Mouse (Mus musculus): ENCODE results near the gene Cbfb. TPM values are rescaled to one million over a fixed set of nuclear protein-coding genes. Genes with fewer than 3 reads are reported as not detected.

The Cbfb gene
- polyA plus RNA-seq, 1 experiment from 2014 or later = 28.6 TPM

DNA sequence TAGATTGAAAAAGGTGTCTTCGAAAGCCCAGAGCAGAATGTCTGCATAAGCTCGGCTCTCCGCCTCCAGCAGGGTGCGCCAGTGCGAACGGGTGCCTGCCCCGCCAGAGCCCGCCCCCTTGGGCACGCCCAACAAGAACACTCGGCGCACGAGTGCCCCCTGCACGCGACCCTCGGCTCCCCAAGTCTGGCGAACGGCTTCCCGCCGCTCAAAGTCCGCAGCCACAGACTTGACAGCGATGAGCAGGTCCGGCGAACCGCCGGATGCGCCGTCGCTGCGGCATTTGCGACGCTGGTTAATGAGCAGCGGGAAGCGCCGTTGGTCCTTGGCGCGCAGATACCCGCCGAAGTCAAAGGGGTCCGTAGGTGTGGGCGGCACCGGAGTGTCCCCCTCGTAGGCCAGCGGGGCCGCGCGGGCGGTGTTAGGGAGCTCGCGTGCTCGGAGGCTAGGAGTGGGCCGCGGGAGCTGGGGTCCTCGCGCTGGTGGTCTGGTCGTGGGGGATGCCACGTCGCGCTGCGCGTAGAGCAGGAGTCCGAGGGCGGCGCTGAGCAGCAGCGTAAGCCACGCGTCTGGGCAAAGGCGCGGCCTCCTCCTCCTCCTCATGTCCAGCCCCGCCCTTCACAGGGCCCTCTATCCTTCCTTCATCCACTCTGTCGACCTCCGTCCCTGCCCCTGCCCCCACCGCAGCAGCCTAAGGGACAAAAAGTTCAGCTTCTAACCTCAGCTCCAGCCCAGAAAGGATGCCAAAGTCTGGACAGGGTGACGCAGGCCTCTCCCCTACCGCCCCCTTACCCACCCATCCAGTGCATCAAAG, 83.9 kb downstream of the Cbfb start:
- Histone ChIP-seq H3K27ac (ENCODE audit: low read depth, low read length) (peak overlapping the region; percentile 69), H3K27me3 (replicated peaks; ENCODE audit: control insufficient read depth, insufficient read depth, low read length) (peaks cover 21% of the 10 kb centered on the region), H3K4me1 (ENCODE audit: control insufficient read depth, insufficient read depth, low read depth, low read length) (peaks cover 18% of the 10 kb centered on the region), H3K4me2 (ENCODE audit: low read length) (peak overlapping the region; percentile 95), H3K9ac (ENCODE audit: low read depth, low read length) (peak overlapping the region; percentile 76), H3K36me3 (ENCODE audit: control insufficient read depth, insufficient read depth, low read length) (peaks cover 8% of the 10 kb centered on the region), H3K9me3 (ENCODE audit: control insufficient read depth, low read length) (no peaks in the 10 kb centered on the region), H3K4me3 (ENCODE audit: low read length) (peak overlapping the region; percentile 61)
- WGBS = under 1% methylated on average over 70 of the region's 74 CpGs
- peak; percentile 81 for ATAC-seq

DNA sequence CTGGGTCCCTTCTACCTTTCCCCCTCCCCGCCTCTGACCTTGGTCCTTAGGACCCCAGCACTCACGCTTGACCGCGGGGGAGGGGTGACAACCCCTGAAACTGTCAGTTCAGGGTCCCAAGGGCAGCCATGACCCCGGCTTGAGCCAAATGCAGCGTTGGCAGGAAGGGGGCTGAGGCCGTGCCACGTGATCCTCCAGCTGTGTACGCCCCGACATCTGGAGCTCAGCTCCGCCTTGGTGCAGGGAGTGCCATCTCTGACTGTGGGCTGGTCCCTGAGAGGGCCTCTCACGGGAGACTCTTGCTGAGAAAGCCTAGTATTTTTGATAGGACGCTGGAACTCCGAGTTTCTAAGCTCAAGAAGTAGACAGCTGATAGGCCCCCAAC, 84.5 kb downstream of the Cbfb start, which contains the start of gene B3gnt9:
B3gnt9 (minus strand) TSS at position 188 of the 385 bp plus-strand sequence.
- Histone ChIP-seq H3K27ac (ENCODE audit: low read depth, low read length) (peak within 1 kb of the TSS; percentile 69), H3K4me2 (ENCODE audit: low read length) (peak within 1 kb of the TSS; percentile 95), H3K4me1 (ENCODE audit: control insufficient read depth, insufficient read depth, low read depth, low read length) (peaks cover 22% of the 10 kb centered on the region), H3K36me3 (ENCODE audit: control insufficient read depth, insufficient read depth, low read length) (peaks cover 5% of the 10 kb centered on the region), H3K27me3 (replicated peaks; ENCODE audit: control insufficient read depth, insufficient read depth, low read length) (peaks cover 22% of the 10 kb centered on the region), H3K4me3 (ENCODE audit: low read length) (peak within 1 kb of the TSS; percentile 61), H3K9ac (ENCODE audit: low read depth, low read length) (peak within 1 kb of the TSS; percentile 76), H3K9me3 (ENCODE audit: control insufficient read depth, low read length) (no peaks in the 10 kb centered on the region)
- WGBS = 1% methylated on average over 14 of the region's 14 CpGs
- peak; percentile 25 for ATAC-seq

DNA sequence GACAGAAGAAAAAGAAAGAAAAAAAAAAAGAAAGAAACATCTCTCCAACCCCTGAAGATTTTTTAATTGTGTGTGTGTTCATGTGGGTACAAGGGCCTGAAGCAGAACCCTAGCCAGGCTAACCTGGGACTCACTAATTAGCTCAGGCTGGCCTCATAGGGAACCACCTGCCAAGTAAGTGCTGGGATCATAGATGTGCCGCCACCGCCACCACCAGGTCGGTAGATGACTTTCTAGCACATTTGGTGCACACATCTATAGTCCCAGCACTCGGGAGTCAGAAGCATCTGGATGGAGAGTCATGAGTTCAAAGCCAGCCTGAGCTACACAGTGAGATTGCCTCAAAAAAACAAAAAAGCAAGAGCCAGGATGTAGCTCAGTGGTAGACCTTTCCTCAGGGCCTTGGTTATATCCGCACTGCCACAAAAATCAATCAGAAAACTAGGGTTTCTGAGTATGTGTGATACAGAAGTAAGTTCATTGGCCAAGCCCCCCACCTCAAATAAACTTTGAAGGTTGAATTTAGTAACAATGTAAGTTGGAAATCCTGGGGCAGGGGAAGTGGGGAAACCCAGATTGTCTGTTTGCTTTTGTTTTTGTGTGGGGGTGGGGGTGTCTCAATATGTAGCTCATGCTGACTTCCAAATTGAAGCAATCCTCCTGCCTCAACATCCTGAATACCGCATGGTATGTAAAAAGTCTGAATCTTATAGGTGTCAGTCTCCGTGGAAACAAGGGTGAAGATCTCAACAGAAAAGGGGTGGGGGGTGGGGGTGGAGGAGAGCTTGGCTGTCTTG, 87.0 kb downstream of the Cbfb start:
- 69% methylated on average over 7 of the region's 7 CpGs for whole genome bisulfite sequencing
- H3K9me3 ChIP-seq (ENCODE audit: control insufficient read depth, low read length) = no peaks in the 10 kb centered on the region
- H3K4me1 ChIP-seq (ENCODE audit: control insufficient read depth, insufficient read depth, low read depth, low read length) = peaks cover 23% of the 10 kb centered on the region
- H3K9ac ChIP-seq (ENCODE audit: low read depth, low read length) = no peak overlapping the region
- no peaks in the 10 kb centered on the region for H3K36me3 ChIP-seq (ENCODE audit: control insufficient read depth, insufficient read depth, low read length)
- peaks cover 36% of the 10 kb centered on the region for H3K27me3 ChIP-seq (replicated peaks; ENCODE audit: control insufficient read depth, insufficient read depth, low read length)
- H3K4me2 ChIP-seq (ENCODE audit: low read length) = no peak overlapping the region
- no peak for ATAC-seq
- no peak overlapping the region for H3K4me3 ChIP-seq (ENCODE audit: low read length)
- no peak overlapping the region for H3K27ac ChIP-seq (ENCODE audit: low read depth, low read length)

DNA sequence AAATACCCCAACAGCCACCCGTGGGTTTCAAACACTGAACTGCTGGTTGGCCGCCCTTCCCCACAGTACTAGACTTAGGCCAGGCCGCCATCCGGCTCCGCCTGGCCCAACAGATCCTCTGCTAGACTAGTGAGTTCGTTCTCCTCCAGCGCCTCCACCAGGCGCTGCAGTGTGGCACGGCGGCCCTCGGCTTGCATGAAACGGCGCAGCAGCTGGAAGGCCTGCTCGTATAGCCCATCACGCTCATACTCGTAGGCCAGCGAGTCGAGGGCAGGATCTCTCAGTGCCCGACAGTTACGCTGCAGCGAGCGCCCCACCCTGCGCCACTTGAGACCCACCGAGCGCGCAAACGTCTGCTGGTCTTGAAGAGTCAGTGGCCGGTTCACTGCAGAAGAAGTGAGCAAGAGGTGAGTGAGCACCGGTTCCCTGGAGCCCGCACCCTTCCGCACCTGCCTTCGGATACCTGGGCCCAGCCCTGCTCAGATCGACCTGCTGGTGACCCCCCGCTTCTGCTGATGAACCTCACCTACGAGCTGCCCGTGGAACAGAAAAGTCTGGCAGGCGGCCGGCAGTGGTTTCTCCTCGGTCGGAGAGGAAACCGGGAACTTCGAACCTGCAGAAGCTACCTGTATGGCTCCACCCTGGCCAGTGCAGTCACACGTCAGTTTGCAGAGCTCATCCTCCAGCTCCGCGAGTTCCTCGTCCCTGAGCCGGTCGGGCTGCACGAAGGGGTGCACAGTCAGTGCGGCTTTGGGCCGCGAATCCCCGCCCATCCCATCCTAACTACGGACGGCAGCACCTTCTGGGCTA, 88.6 kb downstream of the Cbfb start:
- H3K4me2 ChIP-seq (ENCODE audit: low read length) = peak overlapping the region; percentile 65
- H3K4me1 ChIP-seq (ENCODE audit: control insufficient read depth, insufficient read depth, low read depth, low read length) = peaks cover 19% of the 10 kb centered on the region
- no peaks in the 10 kb centered on the region for H3K36me3 ChIP-seq (ENCODE audit: control insufficient read depth, insufficient read depth, low read length)
- H3K9me3 ChIP-seq (ENCODE audit: control insufficient read depth, low read length) = no peaks in the 10 kb centered on the region
- peak overlapping the region; percentile 50 for H3K9ac ChIP-seq (ENCODE audit: low read depth, low read length)
- H3K27ac ChIP-seq (ENCODE audit: low read depth, low read length) = no peak overlapping the region
- peak; percentile 38 for ATAC-seq
- peak overlapping the region; percentile 37 for H3K4me3 ChIP-seq (ENCODE audit: low read length)
- 3% methylated on average over 55 of the region's 55 CpGs for WGBS
- peaks cover 36% of the 10 kb centered on the region for H3K27me3 ChIP-seq (replicated peaks; ENCODE audit: control insufficient read depth, insufficient read depth, low read length)

DNA sequence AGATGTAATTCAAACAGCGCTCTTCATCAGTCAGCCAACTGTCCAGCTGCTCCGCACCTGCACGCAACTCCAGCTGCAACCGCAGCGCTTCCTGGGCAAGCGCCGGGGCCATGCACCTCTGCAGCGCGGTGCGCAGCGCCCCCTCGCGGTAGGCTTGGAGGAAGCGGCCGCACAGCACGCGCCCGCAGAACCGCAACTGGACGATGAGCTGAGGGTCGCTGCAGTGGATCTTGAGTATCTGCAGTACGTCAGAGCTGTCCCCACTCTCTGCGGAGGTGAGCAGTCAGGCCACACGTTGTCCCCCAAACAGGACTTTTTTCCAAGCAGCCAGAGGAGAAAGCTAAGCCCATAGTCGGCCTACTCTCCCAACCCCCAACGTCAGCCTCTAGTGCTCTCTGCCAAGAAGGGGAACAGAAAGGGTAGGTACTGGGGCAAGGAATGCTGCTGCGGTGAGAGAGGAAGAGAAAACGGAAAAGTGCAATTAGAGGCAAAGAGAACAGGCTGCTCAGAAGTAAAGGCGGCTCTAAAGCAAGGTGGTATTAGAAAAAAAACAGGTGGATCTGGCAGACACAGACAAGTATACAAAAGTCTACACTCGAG, 89.3 kb downstream of the Cbfb start:
- peak; percentile 60 for ATAC-seq
- Histone ChIP-seq H3K36me3 (ENCODE audit: control insufficient read depth, insufficient read depth, low read length) (no peaks in the 10 kb centered on the region), H3K4me2 (ENCODE audit: low read length) (peak overlapping the region; percentile 65), H3K4me1 (ENCODE audit: control insufficient read depth, insufficient read depth, low read depth, low read length) (peaks cover 21% of the 10 kb centered on the region), H3K9ac (ENCODE audit: low read depth, low read length) (peak overlapping the region; percentile 50), H3K9me3 (ENCODE audit: control insufficient read depth, low read length) (no peaks in the 10 kb centered on the region), H3K27me3 (replicated peaks; ENCODE audit: control insufficient read depth, insufficient read depth, low read length) (peaks cover 36% of the 10 kb centered on the region), H3K27ac (ENCODE audit: low read depth, low read length) (no peak overlapping the region), H3K4me3 (ENCODE audit: low read length) (peak overlapping the region; percentile 37)
- WGBS = 4% methylated on average over 30 of the region's 30 CpGs

DNA sequence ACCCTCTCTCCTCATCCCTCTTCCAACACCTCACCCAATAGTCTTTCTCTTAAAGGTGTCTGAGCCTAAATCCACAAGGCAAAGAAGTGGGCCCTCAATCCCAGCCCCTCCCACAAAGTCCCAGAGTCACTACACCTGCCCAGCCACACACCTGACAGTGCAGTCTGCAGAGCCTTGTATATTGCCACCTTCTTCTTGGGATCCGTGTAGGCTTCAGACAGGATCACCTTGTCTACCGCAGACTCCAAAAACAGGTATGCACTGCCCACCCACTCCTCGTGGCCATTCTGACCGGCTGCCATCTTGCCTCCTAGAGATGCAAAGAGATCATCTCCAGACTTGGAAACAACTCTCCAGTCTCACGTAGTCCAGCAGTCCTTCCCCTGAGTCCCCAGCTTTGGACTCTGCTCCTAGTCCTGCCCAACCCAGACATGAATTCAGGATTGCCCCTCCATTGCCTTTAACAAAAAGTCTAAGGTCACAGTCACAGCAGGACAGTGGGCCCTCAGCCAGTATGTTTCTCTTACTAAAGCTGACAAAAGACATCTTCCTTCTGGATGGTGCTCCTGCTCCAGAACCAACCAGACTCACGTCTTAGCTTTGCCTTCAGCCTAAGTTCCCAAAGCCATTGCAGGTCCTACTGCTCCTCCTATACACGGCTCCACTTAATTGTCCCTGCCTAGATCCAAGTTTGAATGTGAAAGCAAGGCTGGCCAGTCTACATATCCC, 90.1 kb downstream of the Cbfb start:
- H3K27ac ChIP-seq (ENCODE audit: low read depth, low read length) = no peak overlapping the region
- no peak overlapping the region for H3K9ac ChIP-seq (ENCODE audit: low read depth, low read length)
- peaks cover 36% of the 10 kb centered on the region for H3K27me3 ChIP-seq (replicated peaks; ENCODE audit: control insufficient read depth, insufficient read depth, low read length)
- no peaks in the 10 kb centered on the region for H3K9me3 ChIP-seq (ENCODE audit: control insufficient read depth, low read length)
- no peak for ATAC-seq
- H3K4me1 ChIP-seq (ENCODE audit: control insufficient read depth, insufficient read depth, low read depth, low read length) = peaks cover 20% of the 10 kb centered on the region
- no peak overlapping the region for H3K4me3 ChIP-seq (ENCODE audit: low read length)
- H3K36me3 ChIP-seq (ENCODE audit: control insufficient read depth, insufficient read depth, low read length) = no peaks in the 10 kb centered on the region
- no peak overlapping the region for H3K4me2 ChIP-seq (ENCODE audit: low read length)
- 54% methylated on average over 7 of the region's 7 CpGs for WGBS

DNA sequence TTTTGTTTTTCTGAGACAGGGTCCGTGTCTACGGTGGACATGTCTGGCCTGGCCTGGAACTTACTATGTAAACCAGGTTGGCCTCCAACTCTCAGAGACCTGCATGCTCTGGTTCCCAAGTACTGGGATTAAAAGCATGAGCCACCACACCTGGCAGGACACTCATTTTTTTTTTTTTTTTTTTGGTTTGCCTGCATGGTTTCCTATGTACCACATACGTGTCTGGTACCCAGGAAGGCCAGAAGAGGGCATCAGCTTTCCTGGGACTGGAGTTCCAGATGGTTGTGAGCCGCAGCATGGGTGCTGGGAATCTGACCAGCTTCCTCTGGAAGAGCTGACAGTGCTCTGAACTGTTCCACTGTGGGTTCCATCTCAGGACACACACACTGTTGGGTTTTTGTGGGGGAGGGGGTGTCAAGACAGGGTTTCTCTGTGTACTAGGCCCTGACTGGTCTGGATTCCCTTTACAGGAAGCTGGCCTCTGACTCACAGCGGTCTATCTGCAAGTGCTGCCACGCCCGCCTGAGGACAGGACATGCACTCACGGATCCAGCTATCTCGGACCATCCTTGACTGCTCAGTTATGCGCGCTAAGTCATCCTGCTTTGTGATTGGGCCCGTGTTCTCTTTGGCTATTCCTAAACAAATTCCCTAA, 91.0 kb downstream of the Cbfb start:
- Histone ChIP-seq H3K4me2 (ENCODE audit: low read length) (no peak overlapping the region), H3K36me3 (ENCODE audit: control insufficient read depth, insufficient read depth, low read length) (no peaks in the 10 kb centered on the region), H3K4me3 (ENCODE audit: low read length) (no peak overlapping the region), H3K9ac (ENCODE audit: low read depth, low read length) (no peak overlapping the region), H3K27ac (ENCODE audit: low read depth, low read length) (no peak overlapping the region), H3K27me3 (replicated peaks; ENCODE audit: control insufficient read depth, insufficient read depth, low read length) (peaks cover 42% of the 10 kb centered on the region), H3K9me3 (ENCODE audit: control insufficient read depth, low read length) (no peaks in the 10 kb centered on the region; the same call in 1 of the 2 replicates), H3K4me1 (ENCODE audit: control insufficient read depth, insufficient read depth, low read depth, low read length) (peaks cover 20% of the 10 kb centered on the region)
- ATAC-seq = no peak
- 88% methylated on average over 12 of the region's 12 CpGs for WGBS

Data from hindbrain, embryonic 16.5 days (tissue).